Mouse (Mus musculus) lung, adult 2 months (tissue): Measurements from ENCODE around the gene Gngt1.
A peak's percentile ranks its signal among the peaks of the same experiment; 100 is the strongest.

Source experiments
- CTCF ChIP-seq: fragments of 200-500 bp; IDR thresholded peaks from 2 replicates; pipeline ENCODE4 v1.5.1; 2011; ENCODE audit warnings: mild to moderate bottlenecking, low read length, control low read depth; ENCODE audit not compliant: insufficient read depth
- POLR2A ChIP-seq: fragments of 200-500 bp; IDR thresholded peaks from 2 replicates; pipeline ENCODE4 v1.6.1; 2011; ENCODE audit warnings: low read depth, mild to moderate bottlenecking, control low read depth, low read length, borderline replicate concordance; ENCODE audit errors: extremely low read depth

GRCm38 (mm10) chr6:4003890-4004306 is 10.3 kb downstream of the Gngt1 start, which contains the start of gene Gng11:
- TF ChIP-seq CTCF (no peak), POLR2A (peak; percentile 1; the same call in 1 of the 2 replicates)
